Mouse (Mus musculus): ENCODE data around the gene Fkrp. TPM values are rescaled to one million over a fixed set of nuclear protein-coding genes. Genes with fewer than 3 reads are reported as not detected.
A peak's percentile ranks its signal among the peaks of the same experiment; 100 is the strongest.

Fkrp gene
- polyA plus RNA-seq (2015; fragmentation: Nextera tagmentation; extraction: Ambion mirVana): 52.1 and 53.8 TPM in 2 replicates

DNA sequence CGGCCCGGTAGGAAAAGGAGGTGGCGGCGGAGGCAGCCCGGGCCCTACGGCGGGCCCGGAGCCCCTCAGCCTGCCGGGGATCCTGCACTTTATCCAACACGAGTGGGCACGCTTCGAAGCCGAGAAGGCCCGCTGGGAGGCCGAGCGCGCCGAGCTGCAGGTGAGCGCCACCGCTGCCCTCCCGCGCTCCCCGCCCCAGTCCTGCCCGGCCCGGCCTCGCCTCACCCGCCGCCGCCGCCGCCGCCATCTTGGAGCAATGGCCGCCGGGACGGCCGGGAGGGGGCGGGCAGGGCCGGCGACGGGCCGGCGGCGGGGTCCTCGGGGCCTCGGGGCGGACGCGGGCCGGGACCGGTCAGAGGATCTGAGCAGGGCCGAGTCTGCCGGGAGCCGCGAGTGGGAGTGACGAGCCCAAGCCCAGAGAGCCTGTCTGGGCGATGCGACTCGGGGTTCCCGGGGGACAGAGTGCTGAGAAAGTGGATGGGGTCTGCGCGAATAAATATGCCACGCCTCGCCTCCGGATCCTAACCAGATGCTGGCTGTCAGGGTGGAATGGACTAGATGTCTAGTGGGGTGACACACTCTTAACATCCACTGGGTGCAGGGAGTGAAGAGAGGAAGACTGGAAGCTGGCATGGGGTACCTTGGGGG lies at the start of gene Fkrp:
Fkrp (minus strand) TSS at position 258 of the 648 bp plus-strand sequence.
- under 1% methylated on average over 41 of the region's 64 CpGs for WGBS
- Histone ChIP-seq H3K4me3 (ENCODE audit: low read depth, low read length) (peak within 1 kb of the TSS; percentile 92), H3K4me1 (ENCODE audit: control insufficient read depth, insufficient read depth, low read length) (peaks cover 73% of the 10 kb centered on the region), H3K9me3 (replicated peaks; ENCODE audit: control insufficient read depth, low read length, poor library complexity, severe bottlenecking) (no peaks in the 10 kb centered on the region), H3K27ac (ENCODE audit: low read length) (peak within 1 kb of the TSS; percentile 100), H3K9ac (ENCODE audit: low read depth, low read length) (peak within 1 kb of the TSS; percentile 99), H3K4me2 (ENCODE audit: low read length) (peak within 1 kb of the TSS; percentile 68), H3K27me3 (ENCODE audit: control insufficient read depth, insufficient read depth, low read depth, low read length) (no peaks in the 10 kb centered on the region), H3K36me3 (ENCODE audit: control insufficient read depth, insufficient read depth, low read length) (no peaks in the 10 kb centered on the region)
- ATAC-seq: peak; percentile 23

DNA sequence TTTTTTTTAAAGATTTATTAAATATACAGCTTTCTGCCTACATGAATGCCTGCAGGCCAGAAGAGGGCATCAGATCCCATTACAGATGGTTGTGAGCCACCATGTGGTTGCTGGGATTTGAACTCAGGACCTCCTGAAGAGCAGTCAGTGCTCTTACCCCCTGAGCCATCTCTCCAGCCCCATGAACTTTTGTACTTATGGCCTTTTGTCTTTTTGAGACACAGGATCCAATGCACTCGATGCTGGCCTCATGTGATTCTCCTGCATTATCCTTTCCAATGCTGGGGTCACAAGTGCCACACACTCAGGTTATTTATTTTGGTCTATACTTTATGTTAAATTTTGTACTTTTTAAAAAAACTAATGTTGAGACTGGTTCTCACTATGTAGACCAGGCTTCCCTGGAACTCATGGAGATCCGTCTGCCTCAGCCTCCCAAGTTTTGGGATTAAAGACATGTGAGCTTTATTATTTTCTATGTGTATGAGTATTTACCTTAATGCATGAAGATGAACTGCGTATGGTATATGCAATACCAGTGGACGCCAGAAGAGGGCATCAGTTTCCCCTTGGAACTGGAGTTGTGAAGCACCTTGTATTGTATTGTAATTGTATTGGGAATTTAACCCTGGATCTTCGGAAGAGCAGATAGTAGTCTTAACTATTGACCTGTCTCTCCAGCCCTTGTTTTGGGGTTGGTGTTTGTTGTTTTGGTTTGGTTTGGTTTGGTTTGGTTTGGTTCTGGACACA lies 43.5 kb upstream of the Fkrp start:
- Histone ChIP-seq H3K9me3 (replicated peaks; ENCODE audit: control insufficient read depth, low read length, poor library complexity, severe bottlenecking) (no peaks in the 10 kb centered on the region), H3K4me3 (ENCODE audit: low read depth, low read length) (no peak overlapping the region), H3K4me1 (ENCODE audit: control insufficient read depth, insufficient read depth, low read length) (no peaks in the 10 kb centered on the region), H3K4me2 (ENCODE audit: low read length) (no peak overlapping the region), H3K27me3 (ENCODE audit: control insufficient read depth, insufficient read depth, low read depth, low read length) (no peaks in the 10 kb centered on the region), H3K27ac (ENCODE audit: low read length) (no peak overlapping the region), H3K9ac (ENCODE audit: low read depth, low read length) (no peak overlapping the region), H3K36me3 (ENCODE audit: control insufficient read depth, insufficient read depth, low read length) (peaks cover 14% of the 10 kb centered on the region)
- ATAC-seq: no peak
- 32% methylated on average over 5 of the region's 5 CpGs for WGBS

DNA sequence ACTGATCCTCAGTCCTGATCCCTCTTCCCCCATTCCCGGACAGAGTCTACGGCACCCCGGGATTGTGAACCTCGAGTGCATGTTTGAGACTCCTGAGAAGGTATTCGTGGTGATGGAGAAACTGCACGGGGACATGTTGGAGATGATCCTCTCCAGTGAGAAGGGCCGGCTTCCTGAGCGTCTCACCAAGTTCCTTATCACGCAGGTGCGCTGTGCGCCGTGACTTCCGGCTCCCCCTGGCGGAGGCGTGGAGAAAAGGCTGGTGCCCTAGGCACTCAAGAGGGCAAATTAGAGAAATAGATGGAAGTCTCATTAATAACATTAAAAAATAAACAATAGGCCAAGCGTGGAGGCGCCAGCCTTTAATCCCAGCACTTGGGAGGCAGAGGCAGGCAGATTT lies 41.8 kb upstream of the Fkrp start:
- H3K27ac ChIP-seq (ENCODE audit: low read length): no peak overlapping the region
- 20% methylated on average over 17 of the region's 17 CpGs for WGBS
- no peaks in the 10 kb centered on the region for H3K4me1 ChIP-seq (ENCODE audit: control insufficient read depth, insufficient read depth, low read length)
- H3K4me2 ChIP-seq (ENCODE audit: low read length): no peak overlapping the region
- H3K36me3 ChIP-seq (ENCODE audit: control insufficient read depth, insufficient read depth, low read length): peaks cover 18% of the 10 kb centered on the region
- no peak overlapping the region for H3K4me3 ChIP-seq (ENCODE audit: low read depth, low read length)
- H3K9ac ChIP-seq (ENCODE audit: low read depth, low read length): no peak overlapping the region
- no peaks in the 10 kb centered on the region for H3K27me3 ChIP-seq (ENCODE audit: control insufficient read depth, insufficient read depth, low read depth, low read length)
- H3K9me3 ChIP-seq (replicated peaks; ENCODE audit: control insufficient read depth, low read length, poor library complexity, severe bottlenecking): no peaks in the 10 kb centered on the region
- no peak for ATAC-seq

DNA sequence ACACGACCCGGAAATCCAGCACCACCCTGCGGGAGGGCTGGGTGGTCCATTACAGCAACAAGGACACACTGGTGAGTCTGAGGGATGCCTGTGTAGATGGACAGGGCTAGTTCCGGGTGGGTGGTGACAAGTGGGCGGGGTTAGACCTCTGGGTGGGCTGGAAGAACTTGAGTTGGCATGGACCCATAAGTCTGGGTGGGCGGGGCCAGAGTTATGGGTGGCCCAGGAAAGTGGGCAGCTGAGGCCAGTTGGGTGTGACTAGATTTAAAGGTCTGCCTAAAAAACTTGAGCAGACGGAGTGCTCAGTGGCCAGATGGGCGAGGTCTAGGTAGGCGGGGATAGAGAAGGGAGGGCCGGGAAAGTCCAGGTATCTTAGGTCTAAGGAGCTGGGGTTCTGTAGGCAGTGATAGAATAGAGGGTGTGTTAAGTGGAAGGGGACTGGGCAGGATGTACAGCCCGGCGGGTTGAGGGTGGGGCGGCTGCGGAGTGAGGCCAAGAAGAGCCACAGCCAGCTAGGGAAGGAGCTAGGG lies 36.8 kb upstream of the Fkrp start:
- WGBS: 88% methylated on average over 14 of the region's 14 CpGs
- Histone ChIP-seq H3K36me3 (ENCODE audit: control insufficient read depth, insufficient read depth, low read length) (peaks cover 29% of the 10 kb centered on the region), H3K27ac (ENCODE audit: low read length) (no peak overlapping the region), H3K9ac (ENCODE audit: low read depth, low read length) (no peak overlapping the region), H3K9me3 (replicated peaks; ENCODE audit: control insufficient read depth, low read length, poor library complexity, severe bottlenecking) (no peaks in the 10 kb centered on the region), H3K4me2 (ENCODE audit: low read length) (no peak overlapping the region), H3K4me1 (ENCODE audit: control insufficient read depth, insufficient read depth, low read length) (no peaks in the 10 kb centered on the region), H3K27me3 (ENCODE audit: control insufficient read depth, insufficient read depth, low read depth, low read length) (no peaks in the 10 kb centered on the region), H3K4me3 (ENCODE audit: low read depth, low read length) (no peak overlapping the region)
- no peak for ATAC-seq

DNA sequence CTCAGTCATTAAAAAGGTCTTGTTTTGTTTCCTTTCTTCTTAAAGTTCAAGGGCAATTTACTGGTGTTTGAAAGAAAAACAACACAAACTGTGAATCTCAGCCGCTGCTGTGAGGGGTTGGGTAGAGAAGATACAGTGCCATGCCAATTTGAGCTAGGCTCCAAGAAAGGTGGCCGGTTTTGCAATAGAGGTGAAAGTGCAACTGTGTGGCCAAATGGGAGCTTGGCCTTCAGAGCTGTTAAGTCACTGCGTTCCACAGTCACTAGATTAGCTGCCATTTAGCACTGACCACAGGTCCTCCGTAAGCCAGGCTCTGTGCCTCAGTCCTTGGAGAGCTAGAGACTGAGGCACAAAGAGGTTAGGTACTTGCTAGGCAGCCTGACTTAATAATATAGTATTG lies 35.1 kb upstream of the Fkrp start:
- no peak overlapping the region for H3K4me2 ChIP-seq (ENCODE audit: low read length)
- no peak for ATAC-seq
- H3K36me3 ChIP-seq (ENCODE audit: control insufficient read depth, insufficient read depth, low read length): peaks cover 26% of the 10 kb centered on the region
- H3K9ac ChIP-seq (ENCODE audit: low read depth, low read length): no peak overlapping the region
- 93% methylated on average over 4 of the region's 4 CpGs for WGBS
- H3K4me1 ChIP-seq (ENCODE audit: control insufficient read depth, insufficient read depth, low read length): no peaks in the 10 kb centered on the region
- H3K27ac ChIP-seq (ENCODE audit: low read length): no peak overlapping the region
- H3K9me3 ChIP-seq (replicated peaks; ENCODE audit: control insufficient read depth, low read length, poor library complexity, severe bottlenecking): no peaks in the 10 kb centered on the region
- H3K4me3 ChIP-seq (ENCODE audit: low read depth, low read length): no peak overlapping the region
- no peaks in the 10 kb centered on the region for H3K27me3 ChIP-seq (ENCODE audit: control insufficient read depth, insufficient read depth, low read depth, low read length)

DNA sequence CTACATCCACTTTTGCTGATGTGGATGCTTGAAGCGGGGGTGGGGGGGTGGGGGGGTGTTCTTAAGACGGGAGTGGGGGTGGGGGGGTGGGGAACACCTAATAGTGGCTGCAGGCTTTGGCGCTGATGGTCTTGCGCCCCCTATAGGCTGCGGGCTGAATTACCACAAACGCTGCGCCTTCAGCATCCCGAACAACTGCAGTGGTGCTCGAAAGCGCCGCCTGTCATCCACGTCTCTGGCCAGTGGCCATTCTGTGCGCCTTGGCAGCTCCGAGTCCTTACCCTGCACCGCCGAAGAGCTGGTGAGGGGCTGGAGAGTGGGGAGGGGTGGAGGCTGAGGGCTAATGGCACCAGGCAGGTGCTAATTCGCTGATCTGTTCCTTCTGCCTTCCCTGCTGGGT lies 32.0 kb upstream of the Fkrp start:
- no peak overlapping the region for H3K9ac ChIP-seq (ENCODE audit: low read depth, low read length)
- H3K4me3 ChIP-seq (ENCODE audit: low read depth, low read length): no peak overlapping the region
- no peak overlapping the region for H3K4me2 ChIP-seq (ENCODE audit: low read length)
- 18% methylated on average over 17 of the region's 17 CpGs for WGBS
- H3K36me3 ChIP-seq (ENCODE audit: control insufficient read depth, insufficient read depth, low read length): 0 out of 2 replicates have a peak, but pooled peaks cover 12% of the 10 kb centered on the region
- ATAC-seq: no peak
- H3K27ac ChIP-seq (ENCODE audit: low read length): no peak overlapping the region
- no peaks in the 10 kb centered on the region for H3K27me3 ChIP-seq (ENCODE audit: control insufficient read depth, insufficient read depth, low read depth, low read length)
- peaks cover 13% of the 10 kb centered on the region for H3K4me1 ChIP-seq (ENCODE audit: control insufficient read depth, insufficient read depth, low read length)
- H3K9me3 ChIP-seq (replicated peaks; ENCODE audit: control insufficient read depth, low read length, poor library complexity, severe bottlenecking): no peaks in the 10 kb centered on the region

DNA sequence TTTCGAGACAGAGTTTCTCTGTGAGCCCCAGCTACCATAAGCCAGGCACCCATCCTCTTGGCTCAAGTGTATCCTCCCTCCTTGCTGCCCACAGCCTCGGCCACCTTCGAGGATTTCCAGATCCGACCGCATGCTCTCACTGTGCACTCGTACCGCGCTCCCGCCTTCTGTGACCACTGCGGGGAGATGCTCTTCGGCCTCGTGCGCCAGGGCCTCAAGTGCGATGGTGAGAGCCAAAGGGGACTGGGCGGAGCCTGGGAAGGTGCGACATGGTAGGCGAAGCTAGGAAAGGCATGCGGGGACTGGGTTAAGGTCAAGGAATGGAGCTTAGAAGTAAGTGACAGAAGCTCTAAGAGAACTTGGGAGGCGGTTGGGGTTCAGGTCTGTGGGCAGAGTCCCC lies 31.0 kb upstream of the Fkrp start:
- Histone ChIP-seq H3K27me3 (ENCODE audit: control insufficient read depth, insufficient read depth, low read depth, low read length) (no peaks in the 10 kb centered on the region), H3K36me3 (ENCODE audit: control insufficient read depth, insufficient read depth, low read length) (0 out of 2 replicates have a peak, but pooled peaks cover 12% of the 10 kb centered on the region), H3K9me3 (replicated peaks; ENCODE audit: control insufficient read depth, low read length, poor library complexity, severe bottlenecking) (no peaks in the 10 kb centered on the region), H3K4me3 (ENCODE audit: low read depth, low read length) (no peak overlapping the region), H3K4me2 (ENCODE audit: low read length) (no peak overlapping the region), H3K27ac (ENCODE audit: low read length) (no peak overlapping the region), H3K9ac (ENCODE audit: low read depth, low read length) (no peak overlapping the region), H3K4me1 (ENCODE audit: control insufficient read depth, insufficient read depth, low read length) (peaks cover 18% of the 10 kb centered on the region)
- 92% methylated on average over 19 of the region's 19 CpGs for WGBS
- ATAC-seq: no peak

DNA sequence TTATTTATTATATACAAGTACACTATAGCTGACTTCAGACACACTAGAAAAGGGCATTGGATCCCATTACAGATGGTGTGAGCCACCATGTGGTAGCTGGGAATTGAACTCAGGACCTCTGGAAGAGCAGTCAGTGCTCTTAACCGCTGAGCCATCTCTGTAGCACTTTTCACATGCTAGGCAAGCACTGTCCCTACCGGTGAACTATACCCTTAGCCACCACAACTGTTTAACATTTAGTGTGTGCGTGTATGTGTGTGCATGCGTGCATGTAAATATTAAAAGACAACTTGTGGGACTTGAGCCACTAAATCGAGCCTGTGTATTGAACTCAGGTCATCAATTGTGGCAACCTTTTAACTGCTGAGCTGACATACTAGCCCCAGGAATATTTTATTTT lies 30.2 kb upstream of the Fkrp start:
- Histone ChIP-seq H3K4me3 (ENCODE audit: low read depth, low read length) (no peak overlapping the region), H3K4me2 (ENCODE audit: low read length) (no peak overlapping the region), H3K4me1 (ENCODE audit: control insufficient read depth, insufficient read depth, low read length) (peaks cover 22% of the 10 kb centered on the region), H3K27ac (ENCODE audit: low read length) (no peak overlapping the region), H3K36me3 (ENCODE audit: control insufficient read depth, insufficient read depth, low read length) (0 out of 2 replicates have a peak, but pooled peaks cover 12% of the 10 kb centered on the region), H3K9me3 (replicated peaks; ENCODE audit: control insufficient read depth, low read length, poor library complexity, severe bottlenecking) (no peaks in the 10 kb centered on the region), H3K27me3 (ENCODE audit: control insufficient read depth, insufficient read depth, low read depth, low read length) (no peaks in the 10 kb centered on the region), H3K9ac (ENCODE audit: low read depth, low read length) (no peak overlapping the region)
- no peak for ATAC-seq
- 97% methylated on average over 5 of the region's 5 CpGs for WGBS

DNA sequence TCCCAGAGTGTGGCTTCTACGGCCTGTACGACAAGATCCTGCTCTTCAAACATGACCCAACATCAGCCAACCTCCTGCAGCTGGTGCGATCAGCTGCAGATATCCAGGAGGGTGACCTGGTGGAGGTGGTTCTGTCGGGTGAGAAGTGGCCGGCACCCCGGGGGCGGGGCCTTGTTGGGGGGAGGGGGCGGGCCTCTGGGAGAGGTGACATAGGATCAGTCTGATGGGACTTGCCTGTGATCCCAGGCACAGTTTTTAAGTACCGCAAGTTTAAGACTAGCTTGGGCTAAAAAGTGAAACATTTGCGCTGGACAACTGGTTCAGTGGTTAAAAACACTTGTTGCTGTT lies 29.3 kb upstream of the Fkrp start:
- Histone ChIP-seq H3K4me3 (ENCODE audit: low read depth, low read length) (no peak overlapping the region), H3K4me2 (ENCODE audit: low read length) (no peak overlapping the region), H3K27ac (ENCODE audit: low read length) (no peak overlapping the region), H3K27me3 (ENCODE audit: control insufficient read depth, insufficient read depth, low read depth, low read length) (no peaks in the 10 kb centered on the region), H3K36me3 (ENCODE audit: control insufficient read depth, insufficient read depth, low read length) (0 out of 2 replicates have a peak, but pooled peaks cover 8% of the 10 kb centered on the region), H3K4me1 (ENCODE audit: control insufficient read depth, insufficient read depth, low read length) (peaks cover 22% of the 10 kb centered on the region), H3K9me3 (replicated peaks; ENCODE audit: control insufficient read depth, low read length, poor library complexity, severe bottlenecking) (no peaks in the 10 kb centered on the region), H3K9ac (ENCODE audit: low read depth, low read length) (no peak overlapping the region)
- ATAC-seq: no peak
- 39% methylated on average over 10 of the region's 10 CpGs for WGBS
